8 mouse cellular contexts compared by ENCODE assay signal in genomic region chr2:84890045-84890340, GRCm38 (mm10). TPM values are rescaled to one million over a fixed set of nuclear protein-coding genes. Genes with fewer than 3 reads are reported as not detected.
A peak's percentile ranks its signal among the peaks of the same experiment; 100 is the strongest.
DNase-seq lines count a peak whose midpoint lies in the region; ATAC-seq lines count a peak whose summit lies in the region.

No protein-coding gene starts in this region.

- no peak overlapping the region for H3K27ac ChIP-seq in midbrain, embryonic 10.5 days (replicated peaks)
- H3K27ac ChIP-seq in midbrain, embryonic 16.5 days (ENCODE audit: low read length): no peak overlapping the region
- no peak overlapping the region for H3K27ac ChIP-seq in intestine, embryonic 14.5 days (ENCODE audit: low read depth)
- no peak overlapping the region for H3K27ac ChIP-seq in liver, embryonic 12.5 days

- H3K4me3 ChIP-seq in midbrain, embryonic 10.5 days: no peak overlapping the region
- no peak overlapping the region for H3K4me3 ChIP-seq in midbrain, embryonic 16.5 days (ENCODE audit: low read depth, low read length)
- H3K4me3 ChIP-seq in intestine, embryonic 14.5 days (ENCODE audit: low read depth, low read length): no peak overlapping the region
- no peak overlapping the region for H3K4me3 ChIP-seq in liver, embryonic 12.5 days

- H3K36me3 ChIP-seq in midbrain, embryonic 10.5 days: no peaks in the 10 kb centered on the region
- no peaks in the 10 kb centered on the region for H3K36me3 ChIP-seq in midbrain, embryonic 16.5 days (ENCODE audit: control insufficient read depth, insufficient read depth, low read length)
- H3K36me3 ChIP-seq in intestine, embryonic 14.5 days (ENCODE audit: control insufficient read depth, insufficient read depth, low read length): no peaks in the 10 kb centered on the region
- H3K36me3 ChIP-seq in liver, embryonic 12.5 days: no peaks in the 10 kb centered on the region

- H3K27me3 ChIP-seq in midbrain, embryonic 10.5 days (ENCODE audit: low read depth, poor library complexity, severe bottlenecking): peaks cover 59% of the 10 kb centered on the region
- H3K27me3 ChIP-seq in midbrain, embryonic 16.5 days (ENCODE audit: control insufficient read depth, insufficient read depth, low read depth, low read length): peaks cover 26% of the 10 kb centered on the region
- peaks cover 39% of the 10 kb centered on the region for H3K27me3 ChIP-seq in intestine, embryonic 14.5 days (replicated peaks; ENCODE audit: control insufficient read depth, insufficient read depth, low read length)
- H3K27me3 ChIP-seq in liver, embryonic 12.5 days (replicated peaks): peaks cover 98% of the 10 kb centered on the region

- peak; percentile 82 for DNase-seq in midbrain, embryonic 10.5 days (ENCODE audit: low spot score)
- DNase-seq in gastrocnemius, adult 8-10 months (ENCODE audit: low spot score in 2 of 2): peak; percentile 73 to 75
- peak; percentile 87 for DNase-seq in intestine, embryonic 14.5 days (ENCODE audit: low spot score)
- peak; percentile 66 for DNase-seq in testis, postnatal 14 days (ENCODE audit: low spot score)

- under 1% methylated on average over 5 of the region's 5 CpGs for WGBS in midbrain, embryonic 10.5 days
- WGBS in midbrain, embryonic 16.5 days: 2% methylated on average over 5 of the region's 5 CpGs
- 0% methylated on average over 5 of the region's 5 CpGs for WGBS in intestine, embryonic 14.5 days
- under 1% methylated on average over 5 of the region's 5 CpGs for WGBS in liver, embryonic 12.5 days (ENCODE audit: insufficient replicate concordance)

- no peak for ATAC-seq in midbrain, embryonic 16.5 days
- peak; percentile 83 for ATAC-seq in cerebellum, adult (ENCODE audit: insufficient number of reproducible peaks, low FRiP score, low TSS enrichment)
- 0 out of 2 replicates have a peak, but pooled peaks have one; percentile 35 for ATAC-seq in intestine, embryonic 14.5 days (replicated peaks; ENCODE audit: low FRiP score, low TSS enrichment, low read depth)
- peak; percentile 65 for ATAC-seq in liver, embryonic 12.5 days
- peak; percentile 76 for ATAC-seq in neutrophil, adult 5-6 weeks (ENCODE audit: extremely low read depth, insufficient number of reproducible peaks, low FRiP score, poor library complexity, severe bottlenecking)

- H3K9me3 ChIP-seq in midbrain, embryonic 10.5 days (replicated peaks): no peaks in the 10 kb centered on the region
- H3K9me3 ChIP-seq in midbrain, embryonic 16.5 days (replicated peaks; ENCODE audit: control insufficient read depth, low read length, poor library complexity, severe bottlenecking): no peaks in the 10 kb centered on the region
- no peaks in the 10 kb centered on the region for H3K9me3 ChIP-seq in intestine, embryonic 14.5 days (ENCODE audit: control insufficient read depth, low read length)
- H3K9me3 ChIP-seq in liver, embryonic 12.5 days (replicated peaks): no peaks in the 10 kb centered on the region

- H3K9ac ChIP-seq in midbrain, embryonic 16.5 days (ENCODE audit: low read depth, low read length): no peak overlapping the region
- no peak overlapping the region for H3K9ac ChIP-seq in intestine, embryonic 14.5 days (ENCODE audit: low read length)
- no peak overlapping the region for H3K9ac ChIP-seq in liver, embryonic 12.5 days

- H3K4me1 ChIP-seq in midbrain, embryonic 10.5 days: peaks cover 46% of the 10 kb centered on the region
- peaks cover 18% of the 10 kb centered on the region for H3K4me1 ChIP-seq in midbrain, embryonic 16.5 days (ENCODE audit: control insufficient read depth, insufficient read depth, low read length)
- H3K4me1 ChIP-seq in intestine, embryonic 14.5 days (replicated peaks; ENCODE audit: control insufficient read depth, insufficient read depth, low read length): peaks cover 22% of the 10 kb centered on the region
- peaks cover 39% of the 10 kb centered on the region for H3K4me1 ChIP-seq in liver, embryonic 12.5 days

- no peak overlapping the region for H3K4me2 ChIP-seq in midbrain, embryonic 16.5 days (ENCODE audit: low read length)
- no peak overlapping the region for H3K4me2 ChIP-seq in intestine, embryonic 14.5 days (ENCODE audit: low read length)
- H3K4me2 ChIP-seq in liver, embryonic 12.5 days: no peak overlapping the region

RNA-seq across cellular contexts. Expression of gene Rtn4rl2, which starts 3.5 kb away (rescaled TPM):
- 1.4 and 1.8 TPM in 2 replicates for polyA plus RNA-seq in midbrain, embryonic 10.5 days (2016; fragmentation: Nextera tagmentation; extraction: Ambion mirVana)
- 3.9 TPM in 2 replicates for polyA plus RNA-seq in midbrain, embryonic 16.5 days (2015; fragmentation: Nextera tagmentation; extraction: Ambion mirVana)
- total RNA-seq in gastrocnemius, adult 8-10 months (2022): under 1 TPM in 3 of 4 experiments, not detected in 1; 0.19 to 0.62 (median 0.43) TPM
- polyA plus RNA-seq in intestine, embryonic 14.5 days (2014; fragmentation: Nextera tagmentation; extraction: Ambion mirVana): 0.99 and 1.9 TPM in 2 replicates
- 0.29 and 0.31 TPM in 2 replicates for polyA plus RNA-seq in liver, embryonic 12.5 days (2016; fragmentation: Nextera tagmentation; extraction: Ambion mirVana)
- total RNA-seq in neutrophil, adult 5-6 weeks (2017): not detected in 2 replicates

RNA-seq across cellular contexts. Expression of gene Slc43a3, which starts 46.4 kb away (rescaled TPM):
- polyA plus RNA-seq in midbrain, embryonic 10.5 days (2016; fragmentation: Nextera tagmentation; extraction: Ambion mirVana): 22.1 and 24.7 TPM in 2 replicates
- 2.8 and 3.1 TPM in 2 replicates for polyA plus RNA-seq in midbrain, embryonic 16.5 days (2015; fragmentation: Nextera tagmentation; extraction: Ambion mirVana)
- 10 to 100 TPM; 10.9 to 29.6 (median 17.7) TPM for total RNA-seq in gastrocnemius, adult 8-10 months (2022)
- 46.7 and 54.7 TPM in 2 replicates for polyA plus RNA-seq in intestine, embryonic 14.5 days (2014; fragmentation: Nextera tagmentation; extraction: Ambion mirVana)
- polyA plus RNA-seq in liver, embryonic 12.5 days (2016; fragmentation: Nextera tagmentation; extraction: Ambion mirVana): 127 and 128 TPM in 2 replicates
- total RNA-seq in neutrophil, adult 5-6 weeks (2017): 2.7 and 2.9 TPM in 2 replicates

RNA-seq across cellular contexts. Expression of gene Slc43a1, which starts 51.3 kb away (rescaled TPM):
- polyA plus RNA-seq in midbrain, embryonic 10.5 days (2016; fragmentation: Nextera tagmentation; extraction: Ambion mirVana): 22.4 and 26.1 TPM in 2 replicates
- polyA plus RNA-seq in midbrain, embryonic 16.5 days (2015; fragmentation: Nextera tagmentation; extraction: Ambion mirVana): 0.73 and 0.91 TPM in 2 replicates
- 10 to 100 TPM in 3 of 4 experiments, 1 to 10 TPM in 1; 8.0 to 28.2 (median 14.4) TPM for total RNA-seq in gastrocnemius, adult 8-10 months (2022)
- 18.3 and 18.7 TPM in 2 replicates for polyA plus RNA-seq in intestine, embryonic 14.5 days (2014; fragmentation: Nextera tagmentation; extraction: Ambion mirVana)
- 153 and 162 TPM in 2 replicates for polyA plus RNA-seq in liver, embryonic 12.5 days (2016; fragmentation: Nextera tagmentation; extraction: Ambion mirVana)
- 3.4 and 4.7 TPM in 2 replicates for total RNA-seq in neutrophil, adult 5-6 weeks (2017)

Comparison
In these comparisons a context has a peak if more than half of its experiments do, and no peak if none do; other contexts are left out.
1. RNA of gene Slc43a1, which starts 51.3 kb away (polyA plus RNA-seq): 153 to 162 TPM in liver, embryonic 12.5 days, 22.4 to 26.1 TPM in midbrain, embryonic 10.5 days and 18.3 to 18.7 TPM in intestine, embryonic 14.5 days; 0.73 to 0.91 TPM in midbrain, embryonic 16.5 days; every median in the first group is over 10 times any median in the second.
2. Peak in every context shown above with its lines, with median percentiles within 50 percentile points of each other: DNase-seq.